Mouse (Mus musculus) bone marrow, adult 2 months (tissue): Measurements from ENCODE around the gene Fchsd2. TPM values are rescaled to one million over a fixed set of nuclear protein-coding genes. Genes with fewer than 3 reads are reported as not detected.

Source experiments
- H3K27ac ChIP-seq: fragments of 200-500 bp; 2 replicates; pipeline ENCODE4 v1.5.1; 2012; ENCODE audit warnings: low read depth, mild to moderate bottlenecking, control low read depth, inconsistent platforms, low read length; ENCODE audit not compliant: control insufficient read depth, poor library complexity, insufficient read depth
- H3K4me1 ChIP-seq: fragments of 200-500 bp; 2 replicates; pipeline ENCODE4 v1.6.1; 2011; ENCODE audit warnings: low read length; ENCODE audit not compliant: control insufficient read depth, insufficient read depth
- H3K4me3 ChIP-seq: fragments of 200-500 bp; replicated peaks from 2 replicates; pipeline ENCODE3; 2011; ENCODE audit warnings: mild to moderate bottlenecking, low read depth, low read length, control low read depth; ENCODE audit not compliant: control insufficient read depth
- CTCF ChIP-seq: fragments of 200-500 bp; IDR thresholded peaks from 2 replicates; pipeline ENCODE4 v1.5.1; 2011; ENCODE audit warnings: low read length, control low read depth; ENCODE audit not compliant: control insufficient read depth, insufficient read depth
- POLR2A ChIP-seq: fragments of 200-500 bp; IDR thresholded peaks from 2 replicates; pipeline ENCODE4 v1.6.1; 2011; ENCODE audit warnings: low read depth, mild to moderate bottlenecking, control low read depth, low read length, borderline replicate concordance; ENCODE audit not compliant: control insufficient read depth
- WGBS: fragments of 180-500 bp; shearing (Covaris S2); methylation state at CpG from one replicate; pipeline ENCODE4 v1.1.7; 2018; 5-methylcytosine and 5-hydroxymethylcytosine counted together
- polyA plus RNA-seq: library from polyadenylated mRNA; stranded (reverse); fragments of >200 nt; gene quantifications from 2 replicates; pipeline ENCODE4 v1.2.4, GENCODE M21; 2011; ENCODE audit warnings: low replicate concordance; ENCODE audit not compliant: missing spikeins, insufficient read depth, insufficient read length

The Fchsd2 gene
- polyA plus RNA-seq, 1 experiment = 22.6 TPM

GRCm38 (mm10) chr7:101084816-101085456, 7.7 kb upstream of the Fchsd2 start:
- Histone ChIP-seq H3K4me1 (peaks cover 1% of the 10 kb centered on the region), H3K4me3 (no peak overlapping the region), H3K27ac (no peak overlapping the region)
- TF ChIP-seq POLR2A (no peak), CTCF (no peak)
- 79% methylated on average over 4 of the region's 4 CpGs for WGBS

GRCm38 (mm10) chr7:101085779-101086178, 6.9 kb upstream of the Fchsd2 start:
- Histone ChIP-seq H3K27ac (no peak overlapping the region), H3K4me1 (peaks cover 1% of the 10 kb centered on the region), H3K4me3 (no peak overlapping the region)
- WGBS = 67% methylated on average over 4 of the region's 4 CpGs
- TF ChIP-seq POLR2A = no peak
- TF ChIP-seq CTCF = no peak

DNA sequence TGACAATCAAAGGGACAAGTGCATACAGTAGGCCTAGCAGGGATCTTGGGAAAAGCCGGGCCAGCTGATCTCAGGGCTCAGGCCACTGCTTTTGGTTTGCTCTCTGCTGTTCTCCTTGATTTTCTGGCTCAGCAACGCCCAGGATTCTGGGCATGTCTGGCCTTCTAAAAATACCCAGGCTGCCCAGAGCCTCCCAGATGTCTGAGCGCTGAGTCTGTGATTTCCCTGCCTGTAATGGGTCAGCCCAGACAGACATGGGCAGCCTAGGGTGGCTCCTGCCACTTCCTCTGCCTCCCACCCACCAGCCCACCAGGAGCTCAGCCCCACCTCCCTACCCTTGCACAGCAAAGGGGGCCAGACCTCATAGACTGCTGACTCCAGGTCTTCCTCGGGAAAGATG, 4.0 kb upstream of the Fchsd2 start:
- 63% methylated on average over 4 of the region's 4 CpGs for WGBS
- H3K4me3 ChIP-seq = no peak overlapping the region
- no peak overlapping the region for H3K27ac ChIP-seq
- TF ChIP-seq POLR2A = no peak
- TF ChIP-seq CTCF = no peak
- H3K4me1 ChIP-seq = peaks cover 5% of the 10 kb centered on the region

GRCm38 (mm10) chr7:101089242-101089641, 3.4 kb upstream of the Fchsd2 start:
- no peak for TF ChIP-seq POLR2A
- no peak for TF ChIP-seq CTCF
- Histone ChIP-seq H3K4me3 (no peak overlapping the region), H3K4me1 (peaks cover 7% of the 10 kb centered on the region), H3K27ac (no peak overlapping the region)
- WGBS = 28% methylated on average over 3 of the region's 3 CpGs

GRCm38 (mm10) chr7:101093231-101093630, 568 bp downstream of the Fchsd2 start:
- Histone ChIP-seq H3K4me3 (no peak overlapping the region), H3K27ac (peak overlapping the region; percentile 88), H3K4me1 (peaks cover 9% of the 10 kb centered on the region)
- no peak for TF ChIP-seq POLR2A
- TF ChIP-seq CTCF = no peak
- WGBS = 25% methylated on average over 3 of the region's 3 CpGs

DNA sequence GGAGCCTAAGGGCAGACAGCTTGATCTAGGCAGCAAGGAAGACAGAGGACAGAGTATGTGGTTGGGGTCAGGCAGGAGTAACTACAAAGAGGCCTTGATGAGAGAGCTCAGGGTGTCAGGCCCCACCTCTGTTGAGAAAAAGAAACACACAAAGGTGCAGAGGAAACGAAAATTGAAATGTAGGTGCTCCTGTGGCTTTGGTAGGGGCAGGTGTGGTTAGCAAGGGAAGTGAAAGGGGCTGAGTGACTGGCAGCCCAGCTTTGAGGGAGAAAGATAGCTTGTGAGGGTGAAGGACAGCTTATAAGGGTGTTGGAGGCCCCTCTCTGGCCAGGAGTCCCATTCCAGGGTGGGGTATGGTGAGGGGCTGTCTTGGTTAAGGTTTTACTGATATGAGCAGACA, 2.1 kb downstream of the Fchsd2 start:
- Histone ChIP-seq H3K27ac (peak overlapping the region; percentile 59; the same call in 1 of the 2 replicates), H3K4me3 (no peak overlapping the region), H3K4me1 (peaks cover 9% of the 10 kb centered on the region)
- WGBS = 13% methylated on average over 1 of the region's 1 CpGs
- TF ChIP-seq POLR2A (no peak), CTCF (no peak)

DNA sequence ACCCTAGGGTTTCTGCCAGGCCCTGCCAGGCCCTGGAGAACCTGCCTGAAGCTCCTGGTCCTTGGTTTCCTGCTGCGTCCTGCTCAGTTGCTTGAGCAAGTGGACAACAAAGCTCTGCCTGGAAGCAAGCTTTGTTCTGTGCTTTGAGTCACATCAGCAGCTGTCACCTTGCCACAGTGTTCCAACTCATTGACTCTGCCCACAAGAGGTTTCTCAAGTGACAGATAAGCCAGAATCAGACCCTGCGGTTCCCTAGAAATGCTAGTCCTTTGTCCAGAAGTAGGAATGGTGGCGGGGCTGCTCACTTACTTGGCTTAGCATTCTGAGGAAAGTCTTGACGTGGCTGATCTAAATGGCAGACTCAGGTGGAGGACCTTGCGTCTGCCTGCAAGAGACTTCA, 2.9 kb downstream of the Fchsd2 start:
- H3K4me3 ChIP-seq = no peak overlapping the region
- peak overlapping the region; percentile 59 for H3K27ac ChIP-seq
- WGBS = 46% methylated on average over 5 of the region's 5 CpGs
- no peak for TF ChIP-seq CTCF
- TF ChIP-seq POLR2A = no peak
- peaks cover 9% of the 10 kb centered on the region for H3K4me1 ChIP-seq

DNA sequence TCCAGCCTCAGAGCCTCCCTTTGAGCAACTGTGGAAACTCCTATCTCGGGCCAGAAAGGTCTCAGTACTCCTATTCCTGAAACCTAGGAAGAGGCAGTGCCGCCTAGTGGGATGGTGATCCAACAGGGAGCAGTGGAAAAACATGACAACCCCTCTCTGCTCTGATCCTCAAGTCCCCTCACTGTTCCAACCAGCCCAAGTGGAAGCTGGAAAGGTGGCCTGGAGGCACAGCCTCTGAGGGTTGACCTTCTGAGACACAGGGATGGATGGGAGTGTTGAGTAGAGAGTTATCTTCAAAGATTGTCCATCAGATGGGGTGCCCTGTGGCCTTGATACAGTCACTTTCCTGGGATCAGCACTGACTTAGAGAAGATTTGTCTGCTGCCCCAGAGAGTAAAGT, 3.9 kb downstream of the Fchsd2 start:
- Histone ChIP-seq H3K4me3 (no peak overlapping the region), H3K27ac (no peak overlapping the region), H3K4me1 (peaks cover 9% of the 10 kb centered on the region)
- no peak for TF ChIP-seq CTCF
- TF ChIP-seq POLR2A = no peak
- 79% methylated on average over 2 of the region's 2 CpGs for WGBS

GRCm38 (mm10) chr7:101097084-101097483, 4.4 kb downstream of the Fchsd2 start:
- Histone ChIP-seq H3K4me1 (peaks cover 9% of the 10 kb centered on the region), H3K4me3 (no peak overlapping the region), H3K27ac (no peak overlapping the region)
- 78% methylated on average over 3 of the region's 3 CpGs for WGBS
- TF ChIP-seq CTCF (no peak), POLR2A (no peak)
